Mouse (Mus musculus) liver, postnatal 0 days (tissue): ENCODE data around the gene Shisa5.

Experiments
- CTCF ChIP-seq: sonication (generic); IDR thresholded peaks from 2 replicates; pipeline ENCODE4 v1.5.1; 2016; ENCODE audit warnings: antibody characterized with exemption, low read depth
- EP300 ChIP-seq: IDR thresholded peaks from 2 replicates; pipeline ENCODE4 v1.6.1; 2016; ENCODE audit warnings: antibody characterized with exemption, low read depth, mild to moderate bottlenecking

DNA sequence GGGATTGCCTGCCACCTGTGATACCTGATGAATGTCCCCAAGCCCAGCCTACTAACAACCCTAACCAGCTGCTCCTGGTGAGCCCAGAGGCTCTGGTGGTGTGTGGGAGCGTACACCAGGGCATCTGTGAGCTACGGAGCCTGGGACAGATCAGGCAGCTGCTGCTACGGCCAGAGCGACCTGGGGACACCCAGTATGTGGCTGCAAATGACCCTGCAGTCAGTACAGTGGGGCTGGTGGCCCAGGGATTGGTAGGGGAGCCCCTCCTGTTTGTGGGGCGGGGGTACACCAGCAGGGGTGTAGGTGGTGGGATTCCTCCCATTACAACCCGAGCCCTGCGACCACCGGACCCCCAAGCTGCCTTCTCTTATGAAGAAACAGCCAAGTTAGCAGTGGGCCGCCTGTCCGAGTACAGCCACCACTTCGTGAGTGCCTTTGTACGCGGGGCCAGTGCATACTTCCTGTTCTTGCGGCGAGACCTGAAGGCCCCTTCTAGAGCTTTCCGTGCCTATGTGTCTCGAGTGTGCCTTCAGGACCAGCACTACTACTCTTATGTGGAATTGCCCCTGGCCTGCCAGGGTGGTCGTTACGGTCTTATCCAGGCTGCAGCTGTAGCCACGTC lies 62.1 kb downstream of the Shisa5 start:
- TF ChIP-seq EP300 (no peak), CTCF (no peak)
